Mouse (Mus musculus): ENCODE measurements around the gene Pitpnc1.

Gene Pitpnc1

DNA sequence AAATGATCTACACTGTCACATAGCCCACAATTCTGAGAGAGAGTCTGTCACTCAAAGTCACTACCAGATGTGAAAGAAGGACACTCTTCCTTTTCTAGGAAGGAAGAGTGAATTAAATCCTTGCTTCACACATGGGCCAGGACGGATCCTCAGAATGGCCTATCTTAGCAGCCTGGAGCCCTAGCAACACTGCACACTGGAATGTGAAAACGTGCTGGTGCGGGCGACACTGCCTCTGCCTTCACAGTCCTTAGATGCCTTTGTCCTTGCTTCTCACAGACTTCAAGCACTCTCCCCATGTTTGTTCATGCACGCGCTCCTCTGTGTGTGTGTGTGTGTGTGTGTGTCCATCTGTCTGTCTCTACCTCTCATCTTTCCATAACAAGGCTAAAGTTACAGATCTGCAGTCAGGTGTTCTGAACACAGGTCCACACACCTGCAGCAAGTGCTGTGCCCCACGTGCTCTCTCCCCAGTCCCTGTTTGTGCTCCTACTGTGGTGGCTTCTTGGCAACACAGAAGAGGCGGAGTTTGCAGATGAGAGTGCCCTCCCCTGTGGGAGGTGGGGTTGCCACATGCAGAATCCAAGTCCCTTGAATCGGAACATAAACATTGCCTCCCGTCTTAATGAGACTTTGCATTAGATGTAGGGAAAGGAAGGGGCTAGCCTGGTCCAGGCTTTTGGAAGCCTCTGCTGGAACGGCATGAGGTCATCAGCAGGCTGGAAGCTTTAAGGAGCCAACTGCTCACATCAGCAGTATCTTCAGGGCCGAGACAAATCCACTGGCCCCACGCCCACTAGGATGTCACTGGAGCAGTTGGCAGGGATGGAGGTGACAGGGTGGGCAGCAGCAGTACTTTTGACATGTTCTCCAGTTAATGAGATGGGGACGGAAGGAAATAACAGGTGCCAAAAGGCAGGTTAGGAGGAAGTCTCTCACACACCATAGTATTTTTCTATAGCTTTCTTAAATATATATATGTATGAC is 144.5 kb downstream of the Pitpnc1 start:
- DNase-seq (ENCODE audit: low spot score), result no peak

DNA sequence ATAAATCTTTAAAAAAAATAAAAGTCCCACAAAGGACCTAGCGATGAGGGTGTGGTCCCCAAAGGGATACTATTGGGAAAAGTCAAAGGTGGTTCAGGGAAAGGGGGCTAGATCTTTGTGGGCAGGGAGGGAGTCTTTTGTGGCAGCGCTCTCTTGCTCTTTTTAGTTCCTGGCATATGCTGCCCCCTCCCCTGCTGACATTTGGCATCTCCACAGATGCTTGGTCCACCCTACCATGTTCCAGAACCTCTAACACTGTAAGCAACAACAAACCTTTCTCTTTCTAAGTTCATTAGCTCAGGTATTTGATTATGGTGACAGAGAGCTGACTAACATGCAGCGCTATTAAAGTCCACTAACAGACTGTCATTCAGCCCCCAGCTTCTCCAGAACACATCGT is 145.3 kb downstream of the Pitpnc1 start:
- DNase-seq (ENCODE audit: low spot score), result no peak

DNA sequence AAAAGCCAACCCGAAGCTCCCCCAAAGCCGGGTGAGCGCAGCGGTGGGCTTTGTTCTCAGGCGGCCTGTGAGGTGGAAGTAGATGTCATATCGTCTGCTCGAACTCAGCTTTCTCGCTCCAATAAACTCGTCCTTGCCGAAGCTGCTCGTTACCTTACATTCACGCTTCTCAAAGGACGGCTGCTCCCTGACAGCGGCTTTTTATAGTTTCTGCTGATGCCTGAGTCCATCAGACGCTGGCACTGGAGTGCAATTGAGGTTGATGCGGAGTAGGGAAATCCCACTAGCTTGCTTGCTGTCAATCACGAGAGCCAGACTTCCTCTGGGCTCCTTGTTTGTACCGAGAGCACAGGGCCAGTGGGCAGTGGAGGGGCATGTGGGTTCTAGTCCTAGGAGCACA is 147.3 kb downstream of the Pitpnc1 start:
- no peak for DNase-seq (ENCODE audit: low spot score)

DNA sequence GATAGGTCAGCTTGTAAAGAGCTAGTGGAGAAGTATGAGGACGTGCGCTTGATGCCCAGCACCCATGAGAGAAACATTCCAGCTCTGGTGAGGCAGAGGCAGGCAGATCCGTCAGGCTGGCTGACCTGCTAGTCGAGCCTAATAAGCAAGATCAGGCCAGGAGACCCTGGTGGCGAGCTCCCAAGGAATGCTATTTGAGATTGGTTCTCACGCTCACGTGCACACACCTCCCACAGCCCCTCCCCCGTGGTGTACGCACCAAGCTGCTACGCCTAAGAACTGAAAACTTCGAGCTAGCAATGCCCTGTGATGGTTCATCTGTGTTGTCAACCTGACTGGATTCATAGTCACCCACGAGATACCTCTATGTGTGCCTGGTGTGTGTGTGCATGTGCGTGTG is 148.3 kb downstream of the Pitpnc1 start:
- no peak for DNase-seq (ENCODE audit: low spot score)

DNA sequence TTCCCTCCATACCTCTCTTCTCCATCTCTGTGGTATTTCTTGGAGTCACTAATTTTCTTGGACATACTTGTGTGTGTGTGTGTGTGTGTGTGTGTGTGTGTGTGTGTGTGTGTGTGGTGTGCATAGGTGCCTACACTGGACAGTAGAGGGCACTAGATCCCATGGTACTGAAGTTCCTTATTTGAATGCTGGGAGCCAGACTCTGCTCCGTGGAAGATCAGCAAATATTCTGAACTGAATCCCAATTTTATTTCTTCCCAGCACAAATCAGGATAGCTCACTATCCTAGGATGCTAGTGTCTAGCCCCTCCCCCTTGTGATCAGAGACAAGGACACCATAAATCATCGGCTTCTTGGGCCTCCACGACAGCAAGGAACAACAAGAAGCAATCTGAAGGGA is 148.7 kb downstream of the Pitpnc1 start:
- no peak for DNase-seq (ENCODE audit: low spot score)

DNA sequence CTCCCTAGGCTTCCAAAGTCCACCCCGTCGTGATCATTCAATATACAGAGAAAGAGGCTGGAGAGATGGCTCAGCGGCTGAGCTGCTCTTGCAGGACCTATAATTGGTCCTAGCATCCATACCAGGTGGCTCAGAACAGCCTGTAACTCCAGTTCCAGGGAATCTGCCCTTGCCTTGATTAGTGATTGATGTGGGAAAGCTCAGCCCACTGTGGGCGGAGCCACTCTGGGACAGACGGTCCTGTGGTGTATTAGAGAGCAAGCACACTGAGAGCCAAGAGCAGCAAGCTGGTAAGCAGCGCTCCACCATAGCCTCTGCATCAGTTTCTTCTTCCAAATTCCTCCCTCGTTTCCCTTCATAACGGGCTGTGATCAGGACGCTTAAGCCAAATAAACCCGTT is 150.6 kb downstream of the Pitpnc1 start:
- DNase-seq (ENCODE audit: low spot score), result no peak

DNA sequence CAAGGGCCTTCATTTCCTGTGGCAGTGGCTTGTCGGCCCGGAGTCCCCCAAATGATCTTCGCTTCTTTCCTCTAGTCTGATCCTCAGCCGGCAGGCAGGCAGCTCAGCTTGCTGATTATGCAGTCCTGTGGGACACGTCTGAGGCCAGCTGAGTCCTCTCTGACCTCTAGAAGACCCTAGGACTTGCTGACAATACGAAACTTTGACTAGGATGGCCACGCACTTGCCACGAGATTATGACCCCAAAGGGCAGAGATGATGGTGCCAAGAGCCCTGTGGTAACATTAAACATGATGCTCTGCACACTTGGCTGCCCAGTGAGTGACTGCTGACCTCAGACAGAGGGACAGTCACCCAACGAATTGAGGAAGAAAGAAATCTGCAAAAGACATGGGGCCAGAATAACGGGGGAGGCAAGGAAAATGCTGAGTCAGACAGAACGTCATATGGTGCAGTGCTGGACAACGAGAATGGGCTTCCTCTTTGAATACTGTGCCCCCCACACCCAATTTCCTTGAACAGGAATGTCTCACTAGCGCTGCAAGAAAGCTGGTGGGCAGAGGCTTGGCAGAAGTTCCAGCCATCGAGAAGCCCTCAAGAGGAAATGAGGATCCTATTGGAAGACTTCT is 152.7 kb downstream of the Pitpnc1 start:
- no peak for DNase-seq (ENCODE audit: low spot score)

DNA sequence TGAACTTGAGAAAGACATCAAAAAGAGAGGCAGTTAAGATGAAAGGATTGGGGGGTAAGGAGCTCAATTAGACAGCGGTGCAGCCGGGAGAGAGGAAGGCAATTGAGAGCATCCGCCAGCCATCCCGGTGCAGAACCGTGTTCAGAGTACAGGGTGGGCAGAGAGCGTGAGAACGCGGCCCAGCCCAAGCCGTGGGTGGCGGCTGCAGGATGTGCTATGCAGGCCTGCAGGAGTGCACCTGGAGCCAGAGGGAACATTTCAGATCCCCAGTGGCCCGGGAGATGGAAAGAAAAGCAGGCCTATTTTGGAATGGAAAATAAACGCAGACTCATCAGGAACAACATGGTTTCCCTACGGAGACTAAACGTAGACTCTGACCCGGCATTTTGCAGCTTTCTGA is 155.0 kb downstream of the Pitpnc1 start:
- DNase-seq (ENCODE audit: low spot score), result no peak

DNA sequence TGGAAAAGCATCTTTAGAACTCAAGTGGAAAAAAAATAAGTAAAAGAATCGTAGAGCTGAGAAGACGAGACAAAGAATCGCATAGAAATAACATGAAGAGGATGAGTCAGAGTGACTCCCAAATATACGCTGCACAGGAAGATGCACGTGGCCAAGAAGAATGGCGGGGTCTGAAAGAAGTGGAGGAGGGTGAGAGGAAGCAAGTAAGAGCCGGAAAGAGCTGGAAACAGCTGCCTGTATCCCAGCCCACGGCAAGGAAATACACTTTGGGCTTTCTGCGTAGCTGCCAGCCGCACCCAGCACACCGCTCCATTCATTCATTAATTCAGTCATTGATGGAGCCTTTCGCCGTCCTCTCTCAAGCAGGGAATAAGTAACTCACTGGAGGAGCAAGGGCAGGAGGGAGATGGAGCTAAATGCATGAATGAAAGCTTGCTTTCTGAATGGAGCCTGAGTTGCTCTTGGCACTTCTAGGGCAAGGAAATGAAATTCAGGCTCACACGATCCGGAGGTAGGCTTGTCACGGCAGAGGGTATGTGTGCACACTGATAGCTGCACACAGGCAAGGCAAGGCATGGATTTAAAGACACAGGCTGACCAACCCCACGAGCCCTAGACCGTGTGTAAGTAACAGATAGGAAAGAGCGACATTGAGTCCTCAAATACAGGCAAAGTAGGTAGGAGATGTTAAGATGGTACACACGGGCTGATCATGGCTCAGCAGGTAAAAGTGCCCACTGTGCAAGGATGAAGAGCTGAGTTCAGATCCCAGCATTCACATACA is 160.0 kb downstream of the Pitpnc1 start:
- DNase-seq (ENCODE audit: low spot score), result no peak

DNA sequence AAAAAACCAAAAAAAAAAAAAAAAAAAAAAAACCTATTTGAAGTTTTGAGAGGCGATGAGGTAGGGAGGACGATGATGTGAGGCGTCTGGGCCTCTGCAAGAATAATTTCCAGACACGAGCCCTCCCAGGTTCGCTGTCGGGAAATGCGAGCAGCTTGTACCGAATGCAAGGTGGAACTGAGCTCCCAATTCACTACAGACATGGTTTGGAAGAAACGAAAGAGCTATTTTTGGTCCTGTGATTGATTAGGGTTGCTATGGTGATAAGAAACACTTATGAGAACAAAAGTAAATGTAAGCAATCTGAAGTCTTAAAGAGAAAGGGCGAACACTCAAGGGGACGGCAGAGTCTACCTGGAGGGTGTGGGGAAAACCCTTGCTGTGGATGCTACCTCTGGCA is 164.3 kb downstream of the Pitpnc1 start:
- no peak for DNase-seq (ENCODE audit: low spot score)

DNA sequence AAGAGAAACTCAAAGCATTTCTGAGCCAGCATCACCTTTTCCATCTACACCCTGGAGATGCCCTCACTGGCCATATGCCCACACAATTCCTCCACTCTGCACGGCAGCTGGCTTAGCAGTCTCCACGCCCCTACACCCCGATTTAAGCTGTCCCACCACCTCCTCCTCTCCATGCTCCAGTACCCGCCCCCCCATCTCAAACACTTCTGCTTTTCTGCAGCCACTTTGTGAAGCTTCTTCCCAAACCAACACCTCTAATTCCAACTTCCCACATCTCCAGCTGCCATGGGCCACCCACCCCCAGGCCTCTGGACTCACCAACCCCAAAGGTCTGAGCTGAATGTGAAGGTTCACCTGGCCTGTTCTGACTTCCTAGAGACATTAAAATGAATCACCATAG is 168.4 kb downstream of the Pitpnc1 start:
- DNase-seq (ENCODE audit: low spot score), result no peak

DNA sequence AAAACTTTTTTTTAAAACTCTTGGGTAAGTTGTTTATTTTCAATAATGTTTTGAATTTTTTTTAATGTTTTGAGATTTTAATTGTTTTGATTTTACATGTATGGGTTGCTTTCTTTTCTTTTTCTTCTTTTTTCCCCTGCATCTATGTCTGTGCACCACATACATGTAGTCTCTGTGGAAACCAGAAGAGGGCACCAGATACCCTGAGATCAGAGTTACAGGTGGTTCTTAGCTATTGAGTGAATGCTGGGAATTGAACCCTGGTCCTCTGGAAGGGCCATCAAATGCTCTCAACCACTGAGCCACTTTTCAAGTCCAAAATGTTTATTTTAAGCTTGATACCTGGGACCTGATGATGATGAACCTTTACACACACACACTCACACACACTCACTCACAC is 170.3 kb downstream of the Pitpnc1 start:
- no peak for DNase-seq (ENCODE audit: low spot score)

DNA sequence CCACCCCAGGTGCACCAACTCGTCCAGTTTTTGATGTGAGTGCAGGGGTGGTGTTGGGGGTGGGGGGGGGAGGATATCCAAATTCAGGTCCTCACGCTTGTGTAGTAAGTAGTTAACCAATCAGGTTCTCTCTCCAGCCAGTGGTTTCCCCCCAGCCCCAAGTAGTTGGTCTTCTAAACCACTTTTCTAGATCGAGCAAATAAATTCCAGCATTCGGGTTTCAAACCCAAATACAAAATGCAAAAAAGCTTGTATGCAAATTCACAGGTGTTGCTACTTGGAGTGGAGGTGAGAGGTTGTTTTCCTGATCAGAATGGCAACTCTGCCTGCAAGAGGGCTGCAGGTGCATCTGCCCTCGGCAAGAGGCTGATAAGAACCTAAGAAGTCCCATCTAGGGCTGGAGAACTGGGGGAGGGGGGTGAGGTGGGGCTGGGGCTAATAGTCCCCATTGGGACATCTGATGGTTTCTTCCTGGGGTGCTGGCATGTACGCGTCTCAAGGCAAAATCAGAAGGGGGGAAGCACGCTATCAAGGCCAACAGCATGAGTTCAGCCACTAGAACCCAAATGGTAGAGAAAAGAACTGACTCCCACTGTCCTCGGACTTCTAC is 170.9 kb downstream of the Pitpnc1 start:
- no peak for DNase-seq (ENCODE audit: low spot score)

DNA sequence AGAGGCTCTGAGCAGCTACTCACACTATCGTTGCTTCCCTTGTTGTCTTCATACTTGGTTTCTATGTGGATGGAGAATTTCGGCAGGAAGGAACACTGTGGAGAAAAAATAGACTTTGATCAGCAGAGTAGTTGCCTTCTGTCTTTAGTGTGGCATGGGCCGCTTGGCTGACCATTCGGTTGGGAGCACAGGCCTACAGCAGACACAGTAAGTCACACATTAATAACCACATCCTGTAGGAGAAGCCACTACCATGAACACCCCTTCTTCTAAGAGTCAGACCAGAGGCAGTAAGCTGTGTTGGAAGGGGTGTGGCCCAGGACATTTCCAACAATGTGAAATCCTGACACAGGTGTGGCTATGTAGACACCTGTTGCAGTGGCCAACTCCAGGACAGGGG is 174.3 kb downstream of the Pitpnc1 start:
- DNase-seq (ENCODE audit: low spot score), result no peak

DNA sequence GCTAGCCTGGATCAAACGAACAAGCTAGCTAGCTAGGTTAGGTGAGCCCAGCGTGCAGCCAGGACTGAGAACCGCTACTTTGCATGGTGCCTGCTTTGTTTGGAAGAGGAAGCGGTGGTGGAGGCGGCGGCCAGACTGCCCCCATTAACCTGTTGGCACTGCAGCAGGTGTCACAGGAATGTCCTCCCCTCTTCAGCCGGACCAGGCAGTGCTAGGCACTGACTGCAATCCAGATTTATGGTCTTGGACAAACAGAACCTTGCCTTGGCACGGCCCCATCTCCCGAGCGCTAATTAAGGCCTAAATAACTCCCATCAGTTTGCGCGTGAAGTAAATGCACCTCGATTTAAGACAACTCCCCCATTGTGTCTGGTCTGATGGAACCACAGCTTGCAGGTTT is 178.5 kb downstream of the Pitpnc1 start:
- no peak for DNase-seq (ENCODE audit: low spot score)

DNA sequence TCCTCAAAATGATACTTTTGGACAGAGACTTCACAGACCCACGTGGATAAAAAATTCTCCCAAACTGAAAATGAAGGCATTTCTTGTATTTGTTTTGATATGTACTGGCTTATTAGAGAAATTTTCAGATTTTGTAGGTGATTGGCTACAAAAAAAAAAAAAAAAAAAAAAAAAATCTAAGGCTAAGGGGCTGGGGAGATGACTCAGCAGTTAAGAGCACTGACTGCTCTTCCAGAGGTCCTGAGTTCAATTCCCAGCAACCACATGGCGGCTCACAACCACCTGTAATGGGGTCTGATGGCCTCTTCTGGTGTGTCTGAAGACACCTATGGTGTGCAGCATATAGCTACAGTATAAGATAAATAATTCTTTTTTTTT is 182.3 kb downstream of the Pitpnc1 start:
- no peak for DNase-seq (ENCODE audit: low spot score)

DNA sequence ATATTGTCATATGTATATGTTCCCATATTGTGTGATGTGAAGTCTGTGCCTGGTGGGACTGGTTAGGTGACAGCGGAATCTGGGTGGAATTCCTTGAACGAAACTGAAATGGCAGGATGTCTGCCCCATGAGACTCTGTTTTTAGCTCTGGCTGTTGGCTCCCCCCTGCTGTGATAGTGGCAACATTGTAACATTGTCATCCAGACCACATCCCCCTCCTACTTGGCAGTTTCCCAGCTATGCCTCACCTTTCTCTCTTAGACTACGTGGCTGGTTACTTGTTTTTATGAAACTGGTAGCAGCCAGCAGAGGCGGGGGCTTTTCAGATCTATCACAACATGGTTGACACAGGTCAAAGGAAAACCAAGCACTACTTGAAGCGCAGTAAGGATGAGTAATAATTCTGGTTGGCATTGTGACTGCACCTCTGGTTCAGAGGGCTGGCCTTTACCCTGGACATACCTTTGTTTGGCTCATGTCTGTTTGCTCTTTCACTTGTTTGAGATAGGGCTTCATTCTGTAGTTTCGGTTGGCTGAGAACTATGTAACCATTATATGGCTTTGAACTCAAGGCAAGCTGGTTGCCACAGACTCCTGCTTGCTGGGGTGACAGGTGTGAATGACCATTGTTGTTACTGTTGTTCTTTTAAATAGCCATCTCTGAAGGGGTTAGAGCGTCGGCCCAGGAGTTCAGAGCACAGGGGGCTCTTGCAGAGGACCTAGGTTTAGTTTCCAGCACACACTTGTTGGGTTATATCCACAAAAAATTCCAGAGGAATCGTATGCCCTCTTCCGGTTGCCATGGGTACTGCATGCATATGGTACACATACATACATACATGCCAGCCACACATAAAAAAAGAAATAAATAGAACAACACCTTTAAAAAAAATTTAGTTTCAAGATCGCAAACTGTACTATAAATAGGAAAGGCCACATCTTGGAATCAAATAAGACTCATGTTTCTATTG is 183.0 kb downstream of the Pitpnc1 start:
- no peak for DNase-seq (ENCODE audit: low spot score)

DNA sequence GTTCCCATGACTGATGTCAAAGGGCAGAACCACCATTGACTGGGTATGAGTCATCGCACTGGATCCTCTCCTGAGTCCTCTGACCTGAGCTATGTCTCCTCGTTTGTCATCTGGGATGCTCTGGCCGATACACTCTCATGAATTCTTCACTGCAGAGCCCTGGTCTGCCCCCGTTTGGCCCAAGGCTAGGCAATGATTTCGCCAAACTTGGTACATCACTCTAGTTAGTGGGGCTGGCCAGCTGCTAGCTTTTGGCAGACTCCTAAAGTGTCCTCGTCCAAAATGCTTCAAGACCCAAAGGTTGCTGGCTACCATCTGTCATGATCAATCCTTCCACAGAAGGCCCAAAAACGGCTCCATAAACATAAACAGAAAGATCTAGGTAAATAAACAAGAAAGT is 184.8 kb downstream of the Pitpnc1 start:
- no peak for DNase-seq (ENCODE audit: low spot score)

DNA sequence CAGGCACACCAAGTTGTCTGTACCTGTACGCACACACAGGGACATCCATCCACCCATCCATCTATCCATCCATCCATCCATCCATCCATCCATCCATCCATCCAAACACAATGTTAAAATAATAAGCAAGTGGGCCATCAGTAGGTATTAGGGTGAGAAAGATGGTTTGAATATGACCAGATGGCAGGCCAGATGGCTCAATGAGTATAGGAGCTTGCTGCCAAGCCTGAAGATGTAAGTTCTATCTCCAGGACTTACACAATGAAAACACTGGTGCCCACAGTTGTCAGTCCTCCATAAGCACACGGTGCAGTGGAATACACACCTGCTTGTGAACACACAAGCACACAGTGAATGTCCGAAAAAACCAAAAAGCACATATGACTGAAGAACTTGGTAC is 186.9 kb downstream of the Pitpnc1 start:
- no peak for DNase-seq (ENCODE audit: low spot score)

DNA sequence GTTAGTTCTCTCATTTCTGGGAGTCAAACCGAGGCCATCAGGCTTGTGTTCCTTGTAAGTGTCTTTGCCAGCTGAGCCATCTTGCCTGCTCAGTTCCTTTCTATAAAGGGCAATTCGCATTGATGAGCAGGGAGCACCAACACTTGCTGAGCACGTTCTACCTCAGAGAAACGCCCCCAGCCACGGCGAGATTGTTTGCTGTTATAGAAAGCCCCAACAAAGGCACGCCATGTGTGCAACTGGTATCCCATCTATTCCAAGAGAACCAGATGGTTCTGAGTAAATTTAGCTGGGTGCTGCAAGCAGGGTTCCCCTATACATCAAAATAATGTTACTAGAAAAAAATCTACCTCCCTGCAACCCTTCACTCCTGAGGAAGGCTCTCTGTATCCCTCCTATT is 188.0 kb downstream of the Pitpnc1 start:
- no peak for DNase-seq (ENCODE audit: low spot score)

DNA sequence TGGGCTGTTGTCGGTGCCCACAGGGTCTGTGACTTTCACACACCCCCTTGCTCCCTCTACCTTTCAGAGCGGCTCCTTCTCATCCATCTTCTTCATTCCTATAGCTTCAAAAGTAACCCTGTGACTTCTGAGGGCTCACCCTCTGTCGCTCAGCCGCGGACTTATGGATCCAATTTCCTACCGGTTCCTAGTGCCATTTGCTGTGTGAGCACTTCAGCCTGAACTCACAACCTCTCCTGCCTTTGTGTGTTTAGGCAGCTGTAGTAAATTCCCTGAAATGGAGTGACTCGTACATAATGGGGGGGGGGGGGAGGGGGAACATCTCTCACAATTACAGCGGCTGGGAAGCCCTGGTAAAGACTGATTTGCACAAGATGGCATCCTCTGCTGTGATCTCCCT is 191.2 kb downstream of the Pitpnc1 start:
- no peak for DNase-seq (ENCODE audit: low spot score)

Measured in c-Kit-positive CD71-positive TER-119-positive erythroid progenitor cells, embryonic 14.5 days (primary cell).